Mouse (Mus musculus) thymus, adult 2 months (tissue): ENCODE results near the gene Pik3r5.

Source experiments
- CTCF ChIP-seq: fragments of 200-500 bp; IDR thresholded peaks from 2 replicates; pipeline ENCODE4 v1.5.1; 2012; ENCODE audit warnings: mild to moderate bottlenecking, control low read depth, low read length, moderate library complexity, borderline replicate concordance; ENCODE audit not compliant: control insufficient read depth, poor library complexity, insufficient read depth; ENCODE audit errors: extremely low read depth
- POLR2A ChIP-seq: fragments of 200-500 bp; IDR thresholded peaks from 2 replicates; pipeline ENCODE4 v1.6.1; 2012; ENCODE audit warnings: mild to moderate bottlenecking, low read length, control low read depth, moderate library complexity; ENCODE audit not compliant: control insufficient read depth, poor library complexity, insufficient read depth; ENCODE audit errors: extremely low read depth

- TF ChIP-seq POLR2A (no peak), CTCF (no peak)
Measured at GRCm38 (mm10) chr11:68502408-68502807, 70.5 kb downstream of the Pik3r5 start.
